Mouse (Mus musculus): ENCODE results near the gene Anapc1. TPM values are rescaled to one million over a fixed set of nuclear protein-coding genes. Genes with fewer than 3 reads are reported as not detected.

Gene Anapc1
- 59.5 and 62.2 TPM in 2 replicates for polyA plus RNA-seq (2015; fragmentation: Nextera tagmentation; extraction: Ambion mirVana)

DNA sequence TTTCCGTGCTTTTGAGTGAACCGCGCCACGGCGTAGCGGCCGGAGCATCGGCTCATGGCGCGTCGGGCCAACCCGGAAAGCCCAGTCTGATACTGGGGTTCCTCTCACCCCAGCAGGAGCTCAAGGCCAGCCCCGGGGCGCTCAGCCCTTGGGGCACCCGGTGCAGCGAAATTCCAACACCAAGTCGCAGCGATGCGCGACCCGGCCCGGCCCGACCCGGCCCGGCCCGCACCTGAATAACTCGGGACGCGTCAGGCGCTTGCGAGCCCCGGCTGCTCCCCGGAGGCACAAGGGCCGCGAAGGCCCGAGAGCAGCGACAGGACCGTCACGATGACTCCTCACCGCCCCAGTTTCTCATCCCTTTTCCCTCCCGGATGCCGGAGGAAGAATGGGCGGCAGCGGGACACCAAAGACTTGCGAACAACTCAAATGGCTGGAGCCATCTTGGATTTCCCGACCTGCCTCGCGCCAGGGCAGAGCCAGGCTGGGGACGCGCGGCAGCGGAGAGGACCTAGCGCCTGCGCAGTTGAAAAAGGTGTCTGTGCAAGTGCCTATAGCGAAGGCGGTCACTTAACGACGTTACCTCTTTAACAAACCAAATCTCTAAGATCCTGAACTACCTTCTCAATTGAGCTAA lies at the start of gene Anapc1:
Anapc1 (minus strand) TSS at position 471 of the 637 bp plus-strand sequence.
- Histone ChIP-seq H3K9me3 (ENCODE audit: control insufficient read depth, low read length) (no peaks in the 10 kb centered on the region), H3K4me2 (ENCODE audit: low read length) (peak within 1 kb of the TSS; percentile 62), H3K36me3 (ENCODE audit: control insufficient read depth, insufficient read depth) (no peaks in the 10 kb centered on the region; the same call in 1 of the 2 replicates), H3K9ac (replicated peaks; ENCODE audit: low read depth, low read length) (peak within 1 kb of the TSS; percentile 84), H3K27me3 (replicated peaks; ENCODE audit: control insufficient read depth, insufficient read depth, low read length) (no peaks in the 10 kb centered on the region), H3K4me3 (replicated peaks; ENCODE audit: low read length) (peak within 1 kb of the TSS; percentile 85), H3K4me1 (replicated peaks; ENCODE audit: control insufficient read depth, insufficient read depth, low read length) (peaks cover 16% of the 10 kb centered on the region), H3K27ac (ENCODE audit: low read length) (peak within 1 kb of the TSS; percentile 94)
- under 1% methylated on average over 58 of the region's 58 CpGs for WGBS
- ATAC-seq, result peak; percentile 99

DNA sequence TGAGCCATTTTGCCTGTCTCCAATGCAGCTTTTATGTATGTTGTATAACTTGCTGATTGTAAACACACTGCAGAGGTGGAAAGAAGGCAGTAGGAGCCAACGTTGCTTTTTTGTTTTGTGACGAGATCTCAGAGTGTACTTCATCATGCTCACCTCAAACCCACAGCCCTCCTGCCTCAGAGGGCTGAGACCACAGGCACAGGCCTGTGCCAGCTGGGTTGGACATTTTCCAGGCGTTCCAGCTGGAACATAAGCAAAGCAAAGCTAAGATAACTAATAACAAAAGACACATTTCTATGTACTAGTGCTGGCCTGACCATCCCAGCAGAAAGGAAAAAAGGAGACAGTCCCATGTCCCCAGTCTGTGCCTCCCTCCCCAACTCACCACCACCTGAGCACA lies 47.9 kb upstream of the Anapc1 start:
- no peaks in the 10 kb centered on the region for H3K27me3 ChIP-seq (replicated peaks; ENCODE audit: control insufficient read depth, insufficient read depth, low read length)
- 70% methylated on average over 3 of the region's 3 CpGs for WGBS
- no peak overlapping the region for H3K4me2 ChIP-seq (ENCODE audit: low read length)
- no peak for ATAC-seq
- no peak overlapping the region for H3K9ac ChIP-seq (replicated peaks; ENCODE audit: low read depth, low read length)
- no peak overlapping the region for H3K27ac ChIP-seq (ENCODE audit: low read length)
- H3K9me3 ChIP-seq (ENCODE audit: control insufficient read depth, low read length), result no peaks in the 10 kb centered on the region
- H3K4me1 ChIP-seq (replicated peaks; ENCODE audit: control insufficient read depth, insufficient read depth, low read length), result no peaks in the 10 kb centered on the region
- no peaks in the 10 kb centered on the region for H3K36me3 ChIP-seq (ENCODE audit: control insufficient read depth, insufficient read depth)
- no peak overlapping the region for H3K4me3 ChIP-seq (replicated peaks; ENCODE audit: low read length)

DNA sequence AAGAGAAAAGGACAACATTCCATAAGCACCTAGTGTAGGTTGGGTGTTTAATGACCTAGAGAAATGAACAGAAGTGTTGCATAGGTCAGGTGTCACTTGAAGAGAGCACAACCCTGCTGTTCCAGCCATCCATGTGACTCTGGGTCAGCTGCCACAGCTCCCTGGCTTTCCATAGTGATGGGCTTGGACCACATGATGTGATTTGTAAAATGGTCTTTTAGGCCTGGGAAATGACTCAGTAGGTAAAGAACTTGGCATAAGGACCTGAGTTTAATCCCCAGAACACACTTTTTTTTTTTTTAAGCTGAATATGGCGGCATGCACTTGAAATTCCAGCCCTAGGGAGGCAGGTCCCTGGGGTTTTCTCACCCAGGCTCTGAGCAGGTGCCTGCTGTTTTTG lies 44.8 kb upstream of the Anapc1 start:
- no peaks in the 10 kb centered on the region for H3K4me1 ChIP-seq (replicated peaks; ENCODE audit: control insufficient read depth, insufficient read depth, low read length)
- H3K27ac ChIP-seq (ENCODE audit: low read length), result no peak overlapping the region
- no peaks in the 10 kb centered on the region for H3K36me3 ChIP-seq (ENCODE audit: control insufficient read depth, insufficient read depth)
- 80% methylated on average over 1 of the region's 1 CpGs for WGBS
- ATAC-seq, result no peak
- H3K4me2 ChIP-seq (ENCODE audit: low read length), result no peak overlapping the region
- H3K9ac ChIP-seq (replicated peaks; ENCODE audit: low read depth, low read length), result no peak overlapping the region
- no peak overlapping the region for H3K4me3 ChIP-seq (replicated peaks; ENCODE audit: low read length)
- no peaks in the 10 kb centered on the region for H3K27me3 ChIP-seq (replicated peaks; ENCODE audit: control insufficient read depth, insufficient read depth, low read length)
- no peaks in the 10 kb centered on the region for H3K9me3 ChIP-seq (ENCODE audit: control insufficient read depth, low read length)

GRCm38 (mm10) chr2:128731514-128731913 lies 44.3 kb upstream of the Anapc1 start:
- Histone ChIP-seq H3K4me1 (replicated peaks; ENCODE audit: control insufficient read depth, insufficient read depth, low read length) (no peaks in the 10 kb centered on the region), H3K27me3 (replicated peaks; ENCODE audit: control insufficient read depth, insufficient read depth, low read length) (no peaks in the 10 kb centered on the region), H3K4me2 (ENCODE audit: low read length) (no peak overlapping the region), H3K9ac (replicated peaks; ENCODE audit: low read depth, low read length) (no peak overlapping the region), H3K9me3 (ENCODE audit: control insufficient read depth, low read length) (no peaks in the 10 kb centered on the region), H3K4me3 (replicated peaks; ENCODE audit: low read length) (no peak overlapping the region), H3K36me3 (ENCODE audit: control insufficient read depth, insufficient read depth) (no peaks in the 10 kb centered on the region), H3K27ac (ENCODE audit: low read length) (no peak overlapping the region)
- no peak for ATAC-seq
- 77% methylated on average over 10 of the region's 10 CpGs for WGBS

GRCm38 (mm10) chr2:128729141-128729540 lies 42.0 kb upstream of the Anapc1 start:
- H3K4me1 ChIP-seq (replicated peaks; ENCODE audit: control insufficient read depth, insufficient read depth, low read length), result no peaks in the 10 kb centered on the region
- H3K4me2 ChIP-seq (ENCODE audit: low read length), result no peak overlapping the region
- 80% methylated on average over 7 of the region's 7 CpGs for WGBS
- H3K27me3 ChIP-seq (replicated peaks; ENCODE audit: control insufficient read depth, insufficient read depth, low read length), result no peaks in the 10 kb centered on the region
- no peak overlapping the region for H3K27ac ChIP-seq (ENCODE audit: low read length)
- no peaks in the 10 kb centered on the region for H3K9me3 ChIP-seq (ENCODE audit: control insufficient read depth, low read length)
- no peak overlapping the region for H3K9ac ChIP-seq (replicated peaks; ENCODE audit: low read depth, low read length)
- ATAC-seq, result no peak
- H3K4me3 ChIP-seq (replicated peaks; ENCODE audit: low read length), result no peak overlapping the region
- H3K36me3 ChIP-seq (ENCODE audit: control insufficient read depth, insufficient read depth), result no peaks in the 10 kb centered on the region

DNA sequence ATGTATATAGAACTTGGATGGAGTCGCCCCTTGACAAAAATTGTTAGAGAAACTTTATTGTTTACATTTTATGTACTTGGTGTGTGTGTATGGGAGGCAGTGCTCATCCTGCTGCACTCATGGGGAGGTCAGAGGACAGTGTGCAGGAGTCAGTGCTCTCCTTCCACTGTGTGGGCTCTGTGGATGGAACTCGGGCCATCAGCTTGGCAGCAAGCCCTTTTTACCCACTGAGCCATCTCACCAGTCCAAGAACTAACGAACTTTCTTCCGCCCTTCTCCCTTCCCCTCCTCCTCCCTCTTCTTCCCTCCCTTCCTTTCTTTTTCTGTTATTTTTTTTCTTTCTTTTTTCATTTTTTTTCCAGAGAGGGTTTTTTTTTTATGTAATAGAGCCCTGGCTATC lies 40.9 kb upstream of the Anapc1 start:
- no peak for ATAC-seq
- Histone ChIP-seq H3K4me3 (replicated peaks; ENCODE audit: low read length) (no peak overlapping the region), H3K27ac (ENCODE audit: low read length) (no peak overlapping the region)

DNA sequence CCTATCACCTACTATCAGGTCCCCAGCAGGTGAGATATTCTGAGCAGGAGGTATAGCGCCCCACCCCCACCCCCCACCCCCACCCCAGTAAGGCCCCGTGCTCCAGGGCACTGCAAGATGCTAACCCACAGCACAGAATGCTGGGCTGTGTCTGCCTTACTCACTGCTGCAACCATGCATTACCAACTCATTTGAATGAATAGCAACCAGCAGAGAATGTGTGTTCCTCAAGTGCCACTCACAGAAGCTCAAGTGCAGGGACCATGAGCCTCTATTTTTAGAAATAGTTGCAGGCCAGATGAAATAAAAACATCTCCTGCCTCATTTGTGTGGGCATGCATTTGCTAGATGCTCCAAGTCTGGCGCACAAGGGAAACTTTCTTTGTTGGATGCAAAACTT lies 40.4 kb upstream of the Anapc1 start:
- Histone ChIP-seq H3K4me2 (ENCODE audit: low read length) (no peak overlapping the region), H3K9me3 (ENCODE audit: control insufficient read depth, low read length) (no peaks in the 10 kb centered on the region), H3K4me3 (replicated peaks; ENCODE audit: low read length) (no peak overlapping the region), H3K36me3 (ENCODE audit: control insufficient read depth, insufficient read depth) (no peaks in the 10 kb centered on the region), H3K27me3 (replicated peaks; ENCODE audit: control insufficient read depth, insufficient read depth, low read length) (no peaks in the 10 kb centered on the region), H3K4me1 (replicated peaks; ENCODE audit: control insufficient read depth, insufficient read depth, low read length) (no peaks in the 10 kb centered on the region), H3K9ac (replicated peaks; ENCODE audit: low read depth, low read length) (no peak overlapping the region), H3K27ac (ENCODE audit: low read length) (no peak overlapping the region)
- 35% methylated on average over 3 of the region's 3 CpGs for WGBS
- ATAC-seq, result no peak

More for the DNA sequence above, 40.9 kb upstream of the Anapc1 start:
- Histone ChIP-seq H3K36me3 (ENCODE audit: control insufficient read depth, insufficient read depth) (no peaks in the 10 kb centered on the region), H3K9ac (replicated peaks; ENCODE audit: low read depth, low read length) (no peak overlapping the region), H3K9me3 (ENCODE audit: control insufficient read depth, low read length) (no peaks in the 10 kb centered on the region), H3K4me2 (ENCODE audit: low read length) (no peak overlapping the region), H3K27me3 (replicated peaks; ENCODE audit: control insufficient read depth, insufficient read depth, low read length) (no peaks in the 10 kb centered on the region), H3K4me1 (replicated peaks; ENCODE audit: control insufficient read depth, insufficient read depth, low read length) (no peaks in the 10 kb centered on the region)
- WGBS, result 64% methylated on average over 4 of the region's 4 CpGs

- Histone ChIP-seq H3K4me1 (replicated peaks; ENCODE audit: control insufficient read depth, insufficient read depth, low read length) (no peaks in the 10 kb centered on the region), H3K36me3 (ENCODE audit: control insufficient read depth, insufficient read depth) (no peaks in the 10 kb centered on the region), H3K9ac (replicated peaks; ENCODE audit: low read depth, low read length) (no peak overlapping the region), H3K9me3 (ENCODE audit: control insufficient read depth, low read length) (no peaks in the 10 kb centered on the region), H3K4me3 (replicated peaks; ENCODE audit: low read length) (no peak overlapping the region), H3K4me2 (ENCODE audit: low read length) (no peak overlapping the region), H3K27me3 (replicated peaks; ENCODE audit: control insufficient read depth, insufficient read depth, low read length) (no peaks in the 10 kb centered on the region), H3K27ac (ENCODE audit: low read length) (no peak overlapping the region)
- 90% methylated on average over 7 of the region's 7 CpGs for WGBS
- ATAC-seq, result no peak
Observed at GRCm38 (mm10) chr2:128726626-128727025, 39.4 kb upstream of the Anapc1 start.

GRCm38 (mm10) chr2:128726067-128726466 lies 38.9 kb upstream of the Anapc1 start:
- Histone ChIP-seq H3K27ac (ENCODE audit: low read length) (no peak overlapping the region), H3K36me3 (ENCODE audit: control insufficient read depth, insufficient read depth) (no peaks in the 10 kb centered on the region), H3K27me3 (replicated peaks; ENCODE audit: control insufficient read depth, insufficient read depth, low read length) (no peaks in the 10 kb centered on the region), H3K4me2 (ENCODE audit: low read length) (no peak overlapping the region), H3K9ac (replicated peaks; ENCODE audit: low read depth, low read length) (no peak overlapping the region), H3K4me1 (replicated peaks; ENCODE audit: control insufficient read depth, insufficient read depth, low read length) (no peaks in the 10 kb centered on the region), H3K9me3 (ENCODE audit: control insufficient read depth, low read length) (no peaks in the 10 kb centered on the region; the same call in 1 of the 2 replicates), H3K4me3 (replicated peaks; ENCODE audit: low read length) (no peak overlapping the region)
- WGBS, result 90% methylated on average over 5 of the region's 5 CpGs
- no peak for ATAC-seq
